Mouse (Mus musculus): Measurements from ENCODE around the gene Vmn1r237. TPM values are rescaled to one million over a fixed set of nuclear protein-coding genes. Genes with fewer than 3 reads are reported as not detected.

Gene Vmn1r237
- polyA plus RNA-seq (2021; fragmentation: Nextera tagmentation) = not detected in 2 replicates
- long read RNA-seq, experiment 1 = 0 reads
- long read RNA-seq, experiment 2 = 0 reads

GRCm38 (mm10) chr17:21311565-21311964, at the start of gene Vmn1r237:
Gene Vmn1r237 (plus strand): TSS chr17:21311865.

GRCm38 (mm10) chr17:21282642-21283041, 29.0 kb upstream of the Vmn1r237 start, which contains the start of gene Vmn1r236:
Gene Vmn1r236 (plus strand): TSS chr17:21282942.

Small RNA genes within 50 kb of the gene (microRNA-seq; reads per million reads assigned to microRNA genes)
- gene Gm26384 = not detected

Other genes starting within 250 kb of the Vmn1r237 start
- gene Vmn1r234, start 85.8 kb upstream of the Vmn1r237 start, polyA plus RNA-seq (2021; fragmentation: Nextera tagmentation) = not detected in 2 replicates
- not detected in 2 replicates for gene Vmn1r235, start 55.5 kb upstream of the Vmn1r237 start, polyA plus RNA-seq (2021; fragmentation: Nextera tagmentation)
- gene Vmn1r236, start 28.9 kb upstream of the Vmn1r237 start, polyA plus RNA-seq (2021; fragmentation: Nextera tagmentation) = not detected in 2 replicates
- gene Zfp677, start 71.9 kb downstream of the Vmn1r237 start, polyA plus RNA-seq (2021; fragmentation: Nextera tagmentation) = 1.2 and 1.3 TPM in 2 replicates
- 0.72 and 1.0 TPM in 2 replicates for gene Zfp54, start 111.4 kb downstream of the Vmn1r237 start, polyA plus RNA-seq (2021; fragmentation: Nextera tagmentation)
- 3.2 and 4.1 TPM in 2 replicates for gene Zfp51, start 138.5 kb downstream of the Vmn1r237 start, polyA plus RNA-seq (2021; fragmentation: Nextera tagmentation)
- 2.9 and 3.2 TPM in 2 replicates for gene Zfp53, start 177.1 kb downstream of the Vmn1r237 start, polyA plus RNA-seq (2021; fragmentation: Nextera tagmentation)
- 1.1 TPM in 2 replicates for gene Zfp52, start 223.7 kb downstream of the Vmn1r237 start, polyA plus RNA-seq (2021; fragmentation: Nextera tagmentation)

Measured in layer of hippocampus, adult 6 months (tissue).